Mouse (Mus musculus): ENCODE measurements around the gene S100pbp.

Gene S100pbp

GRCm38 (mm10) chr4:129157541-129157940, 32.0 kb downstream of the S100pbp start:
- CTCF ChIA-PET = no interaction called here

- CTCF ChIA-PET = no interaction called here
These were observed 38.2 kb downstream of the S100pbp start for GRCm38 (mm10) chr4:129151276-129151811.

DNA sequence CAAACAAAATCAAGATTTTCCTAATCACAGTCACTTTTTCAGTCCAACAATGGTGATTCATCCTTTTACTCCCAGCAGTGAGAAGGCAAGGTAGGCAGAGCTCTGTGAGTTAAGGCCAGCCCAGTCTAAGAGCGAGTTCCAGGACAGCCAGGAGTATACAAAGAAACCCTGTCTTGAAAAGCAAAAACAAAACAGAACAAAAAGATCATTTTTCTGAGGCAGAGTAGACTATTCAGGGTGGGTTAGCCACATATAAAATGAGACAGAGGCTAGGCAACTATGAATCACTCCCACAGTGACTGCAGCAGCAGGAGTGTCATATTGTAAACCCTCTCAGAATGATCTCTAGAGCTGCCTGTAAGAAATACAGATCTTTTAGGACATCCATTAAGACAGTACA, 40.2 kb downstream of the S100pbp start:
- CTCF ChIA-PET = no interaction called here

DNA sequence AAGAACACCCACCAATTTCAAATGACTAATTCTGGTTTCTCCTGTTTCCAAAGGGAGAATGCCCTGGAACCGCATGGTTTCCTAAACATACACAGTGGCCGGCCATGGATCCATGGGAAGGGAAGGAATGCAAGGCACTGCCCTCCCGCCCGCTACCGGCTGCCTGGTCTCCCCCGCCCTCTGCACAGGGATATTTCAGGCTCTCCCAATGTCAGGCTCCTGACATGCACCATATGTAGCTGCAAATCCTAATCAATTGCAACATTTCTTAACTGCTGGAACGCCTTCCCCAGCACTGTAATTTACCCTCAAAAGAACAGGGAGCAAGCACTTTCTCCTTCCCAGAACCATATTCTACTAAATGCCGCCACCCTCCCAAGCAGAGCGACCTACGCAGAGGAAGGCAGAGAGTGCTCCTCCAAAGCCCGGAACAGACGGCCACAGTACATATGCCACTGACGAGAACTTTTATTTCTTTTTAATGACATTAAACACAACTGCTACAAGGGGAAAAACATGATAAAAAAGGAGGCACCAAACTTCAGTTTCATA, 41.9 kb downstream of the S100pbp start:
- CTCF ChIA-PET = interaction anchor here (0.6 to 0.7 kb wide), 3 partner anchors 44 to 238 kb away, joined by 4 to 10 read pairs (median 5); no protein-coding TSS in a partner anchor

DNA sequence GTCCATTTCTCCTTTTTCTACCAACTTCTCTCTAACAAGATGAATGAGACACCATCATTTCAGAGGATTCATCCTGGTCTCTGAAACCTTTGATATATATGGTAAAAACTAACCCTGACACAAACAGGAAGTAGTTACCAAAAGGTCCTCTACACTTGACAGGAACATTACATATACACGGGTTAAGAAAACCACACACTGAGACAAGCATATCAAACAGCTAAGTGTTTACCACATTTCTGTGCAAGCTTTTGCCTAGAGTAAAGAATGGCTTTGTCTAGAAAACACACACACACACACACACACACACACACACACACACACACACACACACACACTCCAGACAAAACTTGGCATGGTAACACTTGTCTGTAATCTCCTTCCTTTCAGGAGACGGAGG, 43.1 kb downstream of the S100pbp start:
- CTCF ChIA-PET = interaction anchor here (0.7 kb wide), 1 partner anchor 690 kb away, joined by 8 read pairs; no protein-coding TSS in a partner anchor

GRCm38 (mm10) chr4:129145943-129146342, 43.6 kb downstream of the S100pbp start:
- CTCF ChIA-PET = no interaction called here

DNA sequence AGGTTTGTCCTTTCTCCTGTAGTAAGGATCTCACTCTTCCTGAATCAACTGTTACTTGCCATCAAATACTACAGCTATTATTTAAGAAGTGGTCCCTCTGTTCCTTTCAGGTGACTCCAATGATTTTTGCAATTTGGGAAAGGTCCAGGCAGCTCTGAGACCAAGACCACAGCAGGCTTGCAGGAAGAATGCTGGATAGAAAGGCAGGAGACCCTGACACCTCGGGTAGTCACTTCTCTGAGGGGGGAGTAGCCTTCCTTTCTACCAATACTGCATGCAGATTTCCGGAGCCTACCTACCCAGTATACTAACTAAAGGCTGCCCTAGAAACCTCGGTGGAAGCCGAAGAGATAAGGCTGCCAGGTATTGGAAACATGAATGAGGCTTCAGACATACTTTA, 44.1 kb downstream of the S100pbp start:
- CTCF ChIA-PET = no interaction called here

DNA sequence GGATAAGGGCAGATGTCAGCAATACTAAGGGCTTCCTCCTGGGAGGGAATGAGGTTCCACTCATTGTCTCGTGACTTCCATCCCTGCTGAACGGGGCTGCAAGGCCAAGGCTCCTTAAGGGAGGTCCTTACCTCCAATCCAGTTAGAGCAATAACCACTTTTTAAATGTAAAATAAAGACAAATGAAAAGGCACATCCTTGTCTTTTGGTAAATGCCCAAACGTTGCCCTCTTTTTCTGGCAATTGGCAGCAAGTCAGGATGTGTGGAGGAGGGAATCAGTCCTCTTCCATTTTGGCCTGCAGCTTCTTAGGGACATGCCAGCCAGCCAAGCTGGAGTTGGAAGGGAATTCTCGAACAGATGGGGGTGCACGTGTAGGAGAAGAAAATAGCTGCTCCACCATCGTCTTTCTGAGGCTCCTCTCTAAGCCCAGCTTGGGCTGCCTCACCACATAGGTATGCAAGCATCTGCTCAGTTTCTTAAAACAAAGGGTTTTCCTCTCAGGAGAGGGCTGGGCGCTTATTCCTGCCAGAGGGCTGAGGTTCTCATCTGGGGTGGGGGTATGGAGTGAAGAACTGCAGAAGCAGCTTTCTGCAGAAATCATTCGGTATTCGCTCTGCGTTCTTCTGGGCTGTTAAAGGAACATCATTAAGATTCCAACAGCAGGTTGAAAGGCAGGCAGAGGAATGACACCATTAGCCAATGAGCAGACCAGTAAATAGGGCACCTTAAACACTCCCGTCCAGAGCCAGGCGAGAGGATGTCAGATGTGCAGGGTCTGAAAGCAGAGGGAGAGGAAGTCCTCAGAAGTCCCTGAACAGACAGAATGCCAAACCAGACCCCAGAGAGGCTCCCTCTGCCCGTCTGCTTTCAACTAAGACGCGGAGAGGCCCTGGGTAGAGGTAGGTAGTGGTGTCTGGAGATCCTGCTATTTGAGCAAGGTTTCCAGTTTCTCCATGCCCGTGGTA, 44.8 kb downstream of the S100pbp start:
- CTCF ChIA-PET = no interaction called here

DNA sequence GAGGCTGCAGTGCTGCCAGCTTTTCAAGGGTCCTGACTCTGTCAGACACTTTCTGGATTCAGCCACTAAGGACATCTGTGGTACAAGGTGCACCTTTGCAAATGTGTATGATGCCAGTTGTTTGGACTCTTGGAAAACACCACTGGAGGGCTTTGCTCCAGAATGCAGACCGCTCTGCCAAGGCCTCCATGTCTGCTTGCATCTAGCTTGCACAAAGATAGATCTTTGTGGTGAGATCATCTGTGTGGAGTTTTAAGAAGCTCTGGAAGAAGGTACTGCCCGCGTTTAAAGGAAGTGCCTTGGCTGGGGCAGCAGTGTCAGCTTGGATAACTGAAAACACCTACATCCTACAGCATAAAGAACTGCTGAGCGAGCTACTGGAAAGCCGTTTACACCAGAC, 46.0 kb downstream of the S100pbp start:
- CTCF ChIA-PET = no interaction called here

GRCm38 (mm10) chr4:129142439-129143045, 47.0 kb downstream of the S100pbp start:
- CTCF ChIA-PET = no interaction called here

DNA sequence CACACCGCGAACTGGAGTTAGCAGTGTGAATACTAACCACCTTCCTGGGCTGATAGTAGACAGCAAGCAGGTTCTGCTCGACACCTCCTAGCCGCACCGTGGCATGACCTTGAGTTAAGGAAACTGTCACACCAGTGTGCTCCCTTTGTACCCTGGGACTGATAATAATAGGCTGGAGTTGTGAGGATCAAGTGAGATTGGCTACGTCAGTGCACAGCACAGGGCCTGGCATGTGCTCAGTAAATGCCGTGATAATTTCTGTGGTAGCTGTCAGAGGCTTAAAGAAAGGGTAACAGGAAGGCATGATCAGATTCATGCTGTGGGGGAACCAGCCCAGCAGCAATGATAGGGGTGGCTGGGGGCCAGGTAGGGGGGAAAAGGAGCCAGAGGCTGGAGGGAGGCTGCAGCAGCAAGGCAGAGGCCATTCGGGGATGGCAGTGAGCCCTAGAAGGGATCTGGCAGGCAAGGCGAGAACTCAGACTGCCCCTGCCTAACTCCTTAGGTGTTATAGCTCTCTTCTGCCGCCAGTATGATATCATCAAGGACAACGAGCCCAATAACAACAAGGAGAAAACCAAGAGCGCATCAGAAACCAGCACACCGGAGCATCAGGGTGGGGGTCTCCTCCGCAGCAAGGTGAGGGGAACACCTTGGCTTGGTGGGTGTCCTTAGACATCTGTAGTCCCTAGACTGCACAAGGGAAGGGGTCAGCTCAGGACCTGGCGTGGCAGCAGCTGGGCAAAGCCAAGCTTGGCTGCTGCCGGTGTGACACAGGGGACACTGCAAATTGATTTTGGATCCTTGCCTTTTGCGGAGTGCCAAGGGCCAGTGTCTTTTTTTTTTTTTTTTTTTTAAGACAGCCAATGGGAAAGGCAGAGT, 47.7 kb downstream of the S100pbp start:
- CTCF ChIA-PET = no interaction called here

DNA sequence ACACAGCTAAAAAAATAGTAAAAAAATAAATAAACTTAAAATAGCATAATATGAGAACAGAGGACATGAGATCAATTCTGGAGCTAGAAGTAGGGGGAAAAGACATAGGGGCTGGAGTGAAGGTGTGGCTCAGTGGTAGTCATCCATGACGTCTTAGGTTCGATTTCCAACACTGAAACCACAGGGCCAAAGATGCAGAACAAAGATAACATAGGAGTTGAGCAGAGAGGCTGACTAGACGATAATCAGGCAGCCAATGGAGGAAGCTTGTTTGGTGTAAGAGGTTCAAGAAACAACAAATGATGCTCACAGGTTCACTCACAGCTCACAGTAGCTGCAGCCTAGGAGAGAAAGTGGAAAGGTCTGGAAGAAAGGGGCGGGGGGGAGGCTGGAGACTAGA, 48.7 kb downstream of the S100pbp start:
- CTCF ChIA-PET = no interaction called here

DNA sequence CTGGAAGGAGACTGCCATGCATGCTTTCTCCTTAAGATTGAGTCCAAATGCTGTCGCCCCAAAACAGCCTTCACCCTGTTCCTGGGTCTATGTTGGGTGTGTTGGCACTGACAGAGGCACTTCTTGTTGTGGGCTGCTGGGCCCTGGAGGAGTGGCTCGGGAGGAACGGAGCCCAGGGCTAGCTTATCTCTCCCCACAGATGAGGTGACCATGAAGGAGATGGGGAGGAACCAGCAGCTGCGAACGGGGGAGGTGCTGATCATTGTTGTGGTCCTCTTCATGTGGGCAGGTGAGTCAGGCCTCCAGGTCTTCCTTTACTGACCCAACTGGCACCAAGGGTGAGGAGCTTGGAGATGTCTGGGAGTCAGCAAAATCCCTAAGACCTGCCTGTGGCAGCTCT, 49.9 kb downstream of the S100pbp start:
- CTCF ChIA-PET = no interaction called here

GRCm38 (mm10) chr4:129137392-129138321, 51.9 kb downstream of the S100pbp start:
- CTCF ChIA-PET = interaction anchor here (0.5 kb wide), 1 partner anchor 12 kb away, joined by 3 read pairs; no protein-coding TSS in a partner anchor

DNA sequence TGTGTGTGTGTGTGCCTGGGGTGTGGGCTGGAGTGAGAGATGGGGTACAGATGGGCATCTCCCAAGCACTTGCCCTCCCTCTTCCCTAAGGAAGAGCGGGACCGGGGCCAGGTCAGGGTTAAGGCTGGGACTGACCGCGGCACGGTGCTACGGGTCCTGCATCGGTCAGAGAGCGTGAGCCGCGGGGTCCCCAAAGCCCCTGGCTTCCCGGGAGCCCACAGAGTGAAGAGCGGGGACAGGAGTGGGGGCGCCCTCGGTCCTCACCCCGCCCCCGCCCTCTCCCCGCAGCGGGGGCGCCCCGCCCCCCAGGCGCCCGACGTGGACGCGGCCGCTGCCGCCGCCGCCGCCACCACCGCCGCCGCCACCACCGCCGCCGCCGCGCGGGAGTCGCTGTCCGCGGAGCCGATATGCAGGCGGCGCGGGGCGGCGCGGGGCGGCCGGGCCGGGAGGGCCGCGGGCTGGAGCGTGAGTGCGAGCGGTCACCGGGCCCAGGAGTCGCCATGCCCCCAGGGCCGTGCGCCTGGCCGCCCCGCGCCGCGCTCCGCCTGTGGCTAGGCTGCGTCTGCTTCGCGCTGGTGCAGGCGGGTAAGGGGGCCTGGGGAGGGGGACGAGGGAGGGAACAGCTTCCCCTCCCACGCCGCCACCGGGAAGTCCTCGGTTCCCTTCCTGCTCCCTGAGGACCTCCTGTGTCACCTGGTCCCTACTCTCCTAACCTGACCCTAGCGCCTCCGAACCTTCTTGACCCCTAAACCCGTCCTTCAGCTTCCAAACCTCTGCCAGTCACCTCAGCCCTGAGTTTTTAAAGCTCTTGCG, 52.7 kb downstream of the S100pbp start, which contains the start of gene Fndc5:
Gene Fndc5 (plus strand): TSS at position 421 of the 813 bp plus-strand sequence.
- CTCF ChIA-PET = interaction anchor here (0.5 kb wide), 1 partner anchor 11 kb away, joined by 3 read pairs; no protein-coding TSS in a partner anchor

GRCm38 (mm10) chr4:129136189-129136578, 53.3 kb downstream of the S100pbp start:
- CTCF ChIA-PET = no interaction called here

GRCm38 (mm10) chr4:129135637-129136036, 53.9 kb downstream of the S100pbp start:
- CTCF ChIA-PET = no interaction called here

- CTCF ChIA-PET = no interaction called here
These were observed 54.5 kb downstream of the S100pbp start for GRCm38 (mm10) chr4:129134799-129135585.
